Mouse (Mus musculus): ENCODE measurements around the gene Mief1. TPM values are rescaled to one million over a fixed set of nuclear protein-coding genes. Genes with fewer than 3 reads are reported as not detected.

The Mief1 gene
- total RNA-seq, 1 experiment from 2014 or later: 25.9 TPM

GRCm38 (mm10) chr15:80221031-80221430 is 12.8 kb upstream of the Mief1 start:
- ATAC-seq (replicated peaks in 1 of 2; ENCODE audit: insufficient read depth in 1 of 2, low FRiP score in 2 of 2, low TSS enrichment in 1 of 2, low read depth in 1 of 2, poor library complexity in 2 of 2, severe bottlenecking in 2 of 2): no peak

GRCm38 (mm10) chr15:80223751-80224150 is 10.1 kb upstream of the Mief1 start:
- no peak for ATAC-seq (replicated peaks in 1 of 2; ENCODE audit: insufficient read depth in 1 of 2, low FRiP score in 2 of 2, low TSS enrichment in 1 of 2, low read depth in 1 of 2, poor library complexity in 2 of 2, severe bottlenecking in 2 of 2)

- peak; percentile 88 to 89 for ATAC-seq (replicated peaks in 1 of 2; ENCODE audit: insufficient read depth in 1 of 2, low FRiP score in 2 of 2, low TSS enrichment in 1 of 2, low read depth in 1 of 2, poor library complexity in 2 of 2, severe bottlenecking in 2 of 2)
These were observed 8.6 kb upstream of the Mief1 start for GRCm38 (mm10) chr15:80225208-80225607.

GRCm38 (mm10) chr15:80225796-80226195 is 8.0 kb upstream of the Mief1 start:
- peak; percentile 56; a peak in 2 of 4 replicates for ATAC-seq (replicated peaks in 1 of 2; ENCODE audit: insufficient read depth in 1 of 2, low FRiP score in 2 of 2, low TSS enrichment in 1 of 2, low read depth in 1 of 2, poor library complexity in 2 of 2, severe bottlenecking in 2 of 2)

GRCm38 (mm10) chr15:80228071-80228800 is 5.6 kb upstream of the Mief1 start:
- ATAC-seq (replicated peaks in 1 of 2; ENCODE audit: insufficient read depth in 1 of 2, low FRiP score in 2 of 2, low TSS enrichment in 1 of 2, low read depth in 1 of 2, poor library complexity in 2 of 2, severe bottlenecking in 2 of 2): no peak

- ATAC-seq (replicated peaks in 1 of 2; ENCODE audit: insufficient read depth in 1 of 2, low FRiP score in 2 of 2, low TSS enrichment in 1 of 2, low read depth in 1 of 2, poor library complexity in 2 of 2, severe bottlenecking in 2 of 2): no peak
These were observed 1.5 kb upstream of the Mief1 start for GRCm38 (mm10) chr15:80232331-80232730.

- no peak for ATAC-seq (replicated peaks in 1 of 2; ENCODE audit: insufficient read depth in 1 of 2, low FRiP score in 2 of 2, low TSS enrichment in 1 of 2, low read depth in 1 of 2, poor library complexity in 2 of 2, severe bottlenecking in 2 of 2)
These were observed 765 bp upstream of the Mief1 start for GRCm38 (mm10) chr15:80233053-80233452.

- ATAC-seq (replicated peaks in 1 of 2; ENCODE audit: insufficient read depth in 1 of 2, low FRiP score in 2 of 2, low TSS enrichment in 1 of 2, low read depth in 1 of 2, poor library complexity in 2 of 2, severe bottlenecking in 2 of 2): no peak
These were observed 1.7 kb downstream of the Mief1 start, which contains the start of gene AC140267.1 for GRCm38 (mm10) chr15:80235535-80235934. Gene AC140267.1 (plus strand): TSS chr15:80235835.

GRCm38 (mm10) chr15:80248135-80248534 is 14.3 kb downstream of the Mief1 start:
- no peak for ATAC-seq (replicated peaks in 1 of 2; ENCODE audit: insufficient read depth in 1 of 2, low FRiP score in 2 of 2, low TSS enrichment in 1 of 2, low read depth in 1 of 2, poor library complexity in 2 of 2, severe bottlenecking in 2 of 2)

- no peak for ATAC-seq (replicated peaks in 1 of 2; ENCODE audit: insufficient read depth in 1 of 2, low FRiP score in 2 of 2, low TSS enrichment in 1 of 2, low read depth in 1 of 2, poor library complexity in 2 of 2, severe bottlenecking in 2 of 2)
These were observed 14.8 kb downstream of the Mief1 start for GRCm38 (mm10) chr15:80248596-80248995.

GRCm38 (mm10) chr15:80249672-80250071 is 15.9 kb downstream of the Mief1 start:
- ATAC-seq (replicated peaks in 1 of 2; ENCODE audit: insufficient read depth in 1 of 2, low FRiP score in 2 of 2, low TSS enrichment in 1 of 2, low read depth in 1 of 2, poor library complexity in 2 of 2, severe bottlenecking in 2 of 2): no peak

GRCm38 (mm10) chr15:80250586-80250985 is 16.8 kb downstream of the Mief1 start:
- no peak for ATAC-seq (replicated peaks in 1 of 2; ENCODE audit: insufficient read depth in 1 of 2, low FRiP score in 2 of 2, low TSS enrichment in 1 of 2, low read depth in 1 of 2, poor library complexity in 2 of 2, severe bottlenecking in 2 of 2)

- no peak for ATAC-seq (replicated peaks in 1 of 2; ENCODE audit: insufficient read depth in 1 of 2, low FRiP score in 2 of 2, low TSS enrichment in 1 of 2, low read depth in 1 of 2, poor library complexity in 2 of 2, severe bottlenecking in 2 of 2)
These were observed 19.7 kb downstream of the Mief1 start for GRCm38 (mm10) chr15:80253530-80253929.

- ATAC-seq (replicated peaks in 1 of 2; ENCODE audit: insufficient read depth in 1 of 2, low FRiP score in 2 of 2, low TSS enrichment in 1 of 2, low read depth in 1 of 2, poor library complexity in 2 of 2, severe bottlenecking in 2 of 2): no peak
These were observed 20.4 kb downstream of the Mief1 start for GRCm38 (mm10) chr15:80254207-80254606.

GRCm38 (mm10) chr15:80254847-80255645 is 21.2 kb downstream of the Mief1 start, which contains the start of gene Atf4:
Gene Atf4 (plus strand): TSS chr15:80255184.
- peak; percentile 88 to 94 for ATAC-seq (replicated peaks in 1 of 2; ENCODE audit: insufficient read depth in 1 of 2, low FRiP score in 2 of 2, low TSS enrichment in 1 of 2, low read depth in 1 of 2, poor library complexity in 2 of 2, severe bottlenecking in 2 of 2)

GRCm38 (mm10) chr15:80255646-80256121 is 21.9 kb downstream of the Mief1 start:
- ATAC-seq (replicated peaks in 1 of 2; ENCODE audit: insufficient read depth in 1 of 2, low FRiP score in 2 of 2, low TSS enrichment in 1 of 2, low read depth in 1 of 2, poor library complexity in 2 of 2, severe bottlenecking in 2 of 2): peak; percentile 25 to 26; a peak in 2 of 4 replicates

- no peak for ATAC-seq (replicated peaks in 1 of 2; ENCODE audit: insufficient read depth in 1 of 2, low FRiP score in 2 of 2, low TSS enrichment in 1 of 2, low read depth in 1 of 2, poor library complexity in 2 of 2, severe bottlenecking in 2 of 2)
These were observed 22.4 kb downstream of the Mief1 start for GRCm38 (mm10) chr15:80256242-80256641.

Measured in hematopoietic stem cell, adult 5-6 weeks (primary cell).